Mouse (Mus musculus): ENCODE data around the gene Tox4. TPM values are rescaled to one million over a fixed set of nuclear protein-coding genes. Genes with fewer than 3 reads are reported as not detected.
A peak's percentile ranks its signal among the peaks of the same experiment; 100 is the strongest.

The Tox4 gene
- polyA plus RNA-seq (2014; fragmentation: Nextera tagmentation; extraction: Ambion mirVana): 39.2 and 39.7 TPM in 2 replicates

GRCm38 (mm10) chr14:52278932-52279746 is at the start of gene Tox4, which contains the start of gene Rab2b:
Tox4 (plus strand) TSS chr14:52279146.
Rab2b (minus strand) TSS chr14:52279545.
- WGBS: 1% methylated on average over 66 of the region's 66 CpGs
- H3K27me3 ChIP-seq (ENCODE audit: control insufficient read depth, insufficient read depth, low read length): no peaks in the 10 kb centered on the region
- H3K9me3 ChIP-seq (ENCODE audit: control insufficient read depth, low read length): no peaks in the 10 kb centered on the region
- peak within 1 kb of the TSS; percentile 66 to 78 for H3K27ac ChIP-seq (replicated peaks in 1 of 2; ENCODE audit: control insufficient read depth in 1 of 2, insufficient read depth in 1 of 2, low read depth in 2 of 2, low read length in 2 of 2)
- peak within 1 kb of the TSS; percentile 86 for H3K9ac ChIP-seq (ENCODE audit: low read length)
- ATAC-seq (ENCODE audit: insufficient number of reproducible peaks, insufficient read depth, low FRiP score, low read depth): peak; percentile 98
- peaks cover 0 to 7% of the 10 kb centered on the region in 2 experiments; a peak in 1 of 4 replicates for H3K4me1 ChIP-seq (ENCODE audit: control insufficient read depth in 2 of 2, insufficient read depth in 2 of 2, low read length in 2 of 2)
- H3K4me2 ChIP-seq (ENCODE audit: low read length): peak within 1 kb of the TSS; percentile 71
- H3K4me3 ChIP-seq (ENCODE audit: control insufficient read depth in 1 of 2, insufficient read depth in 1 of 2, low read depth in 1 of 2, low read length in 2 of 2): peak within 1 kb of the TSS; percentile 76 to 80
- H3K36me3 ChIP-seq (ENCODE audit: control insufficient read depth, insufficient read depth, low read length): peaks cover 12% of the 10 kb centered on the region

GRCm38 (mm10) chr14:52232249-52232648 is 46.7 kb upstream of the Tox4 start:
- WGBS: 87% methylated on average over 6 of the region's 6 CpGs
- no peak for ATAC-seq (ENCODE audit: insufficient number of reproducible peaks, insufficient read depth, low FRiP score, low read depth)
- H3K4me3 ChIP-seq (ENCODE audit: control insufficient read depth in 1 of 2, insufficient read depth in 1 of 2, low read depth in 1 of 2, low read length in 2 of 2): no peak overlapping the region
- no peaks in the 10 kb centered on the region for H3K27me3 ChIP-seq (ENCODE audit: control insufficient read depth, insufficient read depth, low read length)
- H3K9ac ChIP-seq (ENCODE audit: low read length): no peak overlapping the region
- H3K4me2 ChIP-seq (ENCODE audit: low read length): no peak overlapping the region
- no peaks in the 10 kb centered on the region for H3K4me1 ChIP-seq (ENCODE audit: control insufficient read depth in 2 of 2, insufficient read depth in 2 of 2, low read length in 2 of 2)
- no peaks in the 10 kb centered on the region for H3K9me3 ChIP-seq (ENCODE audit: control insufficient read depth, low read length)
- H3K36me3 ChIP-seq (ENCODE audit: control insufficient read depth, insufficient read depth, low read length): peaks cover 98% of the 10 kb centered on the region
- no peak overlapping the region for H3K27ac ChIP-seq (replicated peaks in 1 of 2; ENCODE audit: control insufficient read depth in 1 of 2, insufficient read depth in 1 of 2, low read depth in 2 of 2, low read length in 2 of 2)

DNA sequence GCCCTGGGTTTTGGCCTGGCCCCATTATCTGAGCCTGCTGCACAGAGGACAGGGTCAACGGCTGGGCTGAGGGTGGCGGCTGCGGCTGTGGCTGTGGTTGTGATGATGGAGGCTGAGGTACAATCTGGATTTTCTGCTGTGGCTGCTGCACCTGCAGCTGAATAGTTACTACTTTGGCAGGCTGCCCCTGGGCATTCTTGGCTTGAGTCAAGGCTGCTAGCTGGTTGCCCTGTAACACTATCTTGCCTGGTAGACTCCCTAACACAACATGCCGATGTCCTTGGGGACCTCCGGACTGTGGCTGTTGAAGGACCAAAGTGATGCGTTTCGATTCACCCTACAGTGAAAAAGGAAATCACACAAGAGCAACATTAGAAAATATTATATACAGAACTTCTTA is 43.8 kb upstream of the Tox4 start:
- H3K4me2 ChIP-seq (ENCODE audit: low read length): no peak overlapping the region
- H3K9ac ChIP-seq (ENCODE audit: low read length): no peak overlapping the region
- WGBS: 84% methylated on average over 7 of the region's 7 CpGs
- no peaks in the 10 kb centered on the region for H3K9me3 ChIP-seq (ENCODE audit: control insufficient read depth, low read length)
- H3K27me3 ChIP-seq (ENCODE audit: control insufficient read depth, insufficient read depth, low read length): no peaks in the 10 kb centered on the region
- H3K27ac ChIP-seq (replicated peaks in 1 of 2; ENCODE audit: control insufficient read depth in 1 of 2, insufficient read depth in 1 of 2, low read depth in 2 of 2, low read length in 2 of 2): no peak overlapping the region
- H3K4me1 ChIP-seq (ENCODE audit: control insufficient read depth in 2 of 2, insufficient read depth in 2 of 2, low read length in 2 of 2): no peaks in the 10 kb centered on the region
- peaks cover 74% of the 10 kb centered on the region for H3K36me3 ChIP-seq (ENCODE audit: control insufficient read depth, insufficient read depth, low read length)
- no peak overlapping the region for H3K4me3 ChIP-seq (ENCODE audit: control insufficient read depth in 1 of 2, insufficient read depth in 1 of 2, low read depth in 1 of 2, low read length in 2 of 2)
- ATAC-seq (ENCODE audit: insufficient number of reproducible peaks, insufficient read depth, low FRiP score, low read depth): no peak

DNA sequence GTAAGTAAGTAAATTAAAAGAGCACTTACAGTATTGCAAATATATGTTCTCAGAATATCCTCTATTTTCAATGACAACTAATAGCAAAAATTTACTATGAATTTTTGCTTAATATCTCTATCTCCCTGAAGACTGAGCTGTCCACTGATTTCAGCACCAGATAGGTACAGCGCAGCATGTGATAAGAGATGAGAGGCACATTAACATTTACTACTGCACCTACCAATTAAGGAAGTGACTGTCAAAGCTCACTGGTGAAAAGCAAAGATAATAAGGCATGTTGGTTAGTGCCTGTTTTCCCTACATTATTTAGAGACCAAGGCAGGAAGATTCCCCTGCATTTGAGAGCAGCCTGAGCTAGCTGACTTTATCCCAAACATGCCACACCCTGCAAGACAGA is 42.7 kb upstream of the Tox4 start:
- H3K9me3 ChIP-seq (ENCODE audit: control insufficient read depth, low read length): no peaks in the 10 kb centered on the region
- H3K4me1 ChIP-seq (ENCODE audit: control insufficient read depth in 2 of 2, insufficient read depth in 2 of 2, low read length in 2 of 2): no peaks in the 10 kb centered on the region
- H3K27me3 ChIP-seq (ENCODE audit: control insufficient read depth, insufficient read depth, low read length): no peaks in the 10 kb centered on the region
- no peak for ATAC-seq (ENCODE audit: insufficient number of reproducible peaks, insufficient read depth, low FRiP score, low read depth)
- WGBS: 85% methylated on average over 1 of the region's 1 CpGs
- peaks cover 63% of the 10 kb centered on the region for H3K36me3 ChIP-seq (ENCODE audit: control insufficient read depth, insufficient read depth, low read length)
- no peak overlapping the region for H3K27ac ChIP-seq (replicated peaks in 1 of 2; ENCODE audit: control insufficient read depth in 1 of 2, insufficient read depth in 1 of 2, low read depth in 2 of 2, low read length in 2 of 2)
- H3K4me2 ChIP-seq (ENCODE audit: low read length): no peak overlapping the region
- H3K9ac ChIP-seq (ENCODE audit: low read length): no peak overlapping the region
- no peak overlapping the region for H3K4me3 ChIP-seq (ENCODE audit: control insufficient read depth in 1 of 2, insufficient read depth in 1 of 2, low read depth in 1 of 2, low read length in 2 of 2)

- Histone ChIP-seq H3K4me1 (ENCODE audit: control insufficient read depth in 2 of 2, insufficient read depth in 2 of 2, low read length in 2 of 2) (peaks cover 5 to 8% of the 10 kb centered on the region in 2 experiments), H3K27ac (replicated peaks in 1 of 2; ENCODE audit: control insufficient read depth in 1 of 2, insufficient read depth in 1 of 2, low read depth in 2 of 2, low read length in 2 of 2) (peak overlapping the region; percentile 69 to 72; a peak in 3 of 4 replicates), H3K36me3 (ENCODE audit: control insufficient read depth, insufficient read depth, low read length) (no peaks in the 10 kb centered on the region), H3K4me3 (ENCODE audit: control insufficient read depth in 1 of 2, insufficient read depth in 1 of 2, low read depth in 1 of 2, low read length in 2 of 2) (peak overlapping the region; percentile 60 to 66), H3K4me2 (ENCODE audit: low read length) (peak overlapping the region; percentile 91), H3K9ac (ENCODE audit: low read length) (peak overlapping the region; percentile 82), H3K9me3 (ENCODE audit: control insufficient read depth, low read length) (no peaks in the 10 kb centered on the region), H3K27me3 (ENCODE audit: control insufficient read depth, insufficient read depth, low read length) (no peaks in the 10 kb centered on the region)
- WGBS: under 1% methylated on average over 32 of the region's 32 CpGs
- ATAC-seq (ENCODE audit: insufficient number of reproducible peaks, insufficient read depth, low FRiP score, low read depth): peak; percentile 98
These were observed 34.8 kb upstream of the Tox4 start for GRCm38 (mm10) chr14:52244041-52244689.

DNA sequence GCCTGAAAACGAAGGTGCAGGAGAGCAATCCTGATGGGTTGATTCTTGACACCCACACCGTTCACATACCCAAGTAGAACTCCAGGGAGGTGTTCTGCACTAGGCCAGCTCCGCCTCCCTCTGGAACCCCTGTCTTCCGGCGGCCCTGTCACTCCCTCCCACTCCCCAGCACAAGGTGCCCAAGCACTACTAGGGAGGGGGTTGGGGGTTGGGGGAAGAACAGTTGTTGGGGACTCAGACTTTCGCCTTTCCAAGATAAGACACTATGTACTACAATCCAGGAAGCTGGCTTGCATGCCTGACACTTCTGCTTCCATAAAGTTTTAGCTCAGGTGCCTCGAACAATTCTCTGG is 34.3 kb upstream of the Tox4 start:
- ATAC-seq (ENCODE audit: insufficient number of reproducible peaks, insufficient read depth, low FRiP score, low read depth): no peak; the same call in 1 of the 2 replicates
- peak overlapping the region; percentile 69 to 72 for H3K27ac ChIP-seq (replicated peaks in 1 of 2; ENCODE audit: control insufficient read depth in 1 of 2, insufficient read depth in 1 of 2, low read depth in 2 of 2, low read length in 2 of 2)
- no peaks in the 10 kb centered on the region for H3K27me3 ChIP-seq (ENCODE audit: control insufficient read depth, insufficient read depth, low read length)
- WGBS: 11% methylated on average over 7 of the region's 7 CpGs
- peaks cover 5 to 8% of the 10 kb centered on the region in 2 experiments for H3K4me1 ChIP-seq (ENCODE audit: control insufficient read depth in 2 of 2, insufficient read depth in 2 of 2, low read length in 2 of 2)
- H3K4me3 ChIP-seq (ENCODE audit: control insufficient read depth in 1 of 2, insufficient read depth in 1 of 2, low read depth in 1 of 2, low read length in 2 of 2): peak overlapping the region; percentile 59 to 60
- H3K9me3 ChIP-seq (ENCODE audit: control insufficient read depth, low read length): no peaks in the 10 kb centered on the region
- H3K4me2 ChIP-seq (ENCODE audit: low read length): peak overlapping the region; percentile 91
- H3K36me3 ChIP-seq (ENCODE audit: control insufficient read depth, insufficient read depth, low read length): no peaks in the 10 kb centered on the region
- H3K9ac ChIP-seq (ENCODE audit: low read length): peak overlapping the region; percentile 82

DNA sequence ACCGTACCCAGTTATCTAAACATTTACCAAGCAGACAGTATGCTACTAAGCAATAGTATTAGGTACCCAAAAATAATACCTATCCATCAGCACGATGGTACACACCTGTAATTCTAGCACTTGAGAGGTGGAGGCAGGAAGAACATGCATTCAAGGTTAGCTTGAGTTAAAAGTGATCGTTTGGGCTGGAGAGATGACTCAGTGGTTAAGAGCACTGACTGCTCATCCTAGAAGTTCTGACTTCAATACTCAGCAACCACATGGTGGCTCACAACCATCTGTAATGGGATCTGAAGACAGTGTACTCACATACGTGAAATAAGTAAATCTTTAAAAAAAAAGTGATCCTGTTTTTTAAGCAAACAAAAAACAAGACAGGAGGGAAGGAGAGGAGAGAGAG is 32.8 kb upstream of the Tox4 start:
- Histone ChIP-seq H3K36me3 (ENCODE audit: control insufficient read depth, insufficient read depth, low read length) (no peaks in the 10 kb centered on the region), H3K9ac (ENCODE audit: low read length) (no peak overlapping the region), H3K27me3 (ENCODE audit: control insufficient read depth, insufficient read depth, low read length) (no peaks in the 10 kb centered on the region), H3K4me1 (ENCODE audit: control insufficient read depth in 2 of 2, insufficient read depth in 2 of 2, low read length in 2 of 2) (peaks cover 5 to 8% of the 10 kb centered on the region in 2 experiments), H3K4me3 (ENCODE audit: control insufficient read depth in 1 of 2, insufficient read depth in 1 of 2, low read depth in 1 of 2, low read length in 2 of 2) (no peak overlapping the region), H3K4me2 (ENCODE audit: low read length) (no peak overlapping the region), H3K27ac (replicated peaks in 1 of 2; ENCODE audit: control insufficient read depth in 1 of 2, insufficient read depth in 1 of 2, low read depth in 2 of 2, low read length in 2 of 2) (no peak overlapping the region), H3K9me3 (ENCODE audit: control insufficient read depth, low read length) (no peaks in the 10 kb centered on the region)
- WGBS: 71% methylated on average over 4 of the region's 4 CpGs
- ATAC-seq (ENCODE audit: insufficient number of reproducible peaks, insufficient read depth, low FRiP score, low read depth): no peak

Data from heart, embryonic 14.5 days (tissue).